Mouse (Mus musculus): ENCODE data around the gene Rad18. TPM values are rescaled to one million over a fixed set of nuclear protein-coding genes. Genes with fewer than 3 reads are reported as not detected.

Rad18 gene
- polyA plus RNA-seq (2012; fragmentation: generic; extraction: Trizol) = 11.3 TPM
- long read RNA-seq, experiment 1, transcript Rad18-202 (12 exons, 2,577 nt) = major isoform, 5 of 22 reads
- long read RNA-seq, experiment 1, partial matches to known transcripts = 8 of 22 reads
- long read RNA-seq, experiment 1, other reads (novel, unspliced or antisense) = 9 of 22 reads
- long read RNA-seq, experiment 2, transcript Rad18-202 (12 exons, 2,577 nt) = major isoform, 77 of 195 reads
- long read RNA-seq, experiment 2, partial matches to known transcripts = 43 of 195 reads
- long read RNA-seq, experiment 2, other reads (novel, unspliced or antisense) = 72 of 195 reads

GRCm38 (mm10) chr6:112696056-112696950 lies at the start of gene Rad18:
Rad18 (minus strand) TSS chr6:112696686.
- Histone ChIP-seq H3K79me2 (ENCODE audit: control insufficient read depth, insufficient read depth) (peaks cover 50% of the 10 kb centered on the region), H3K4me3 (ENCODE audit: insufficient read depth, poor library complexity, severe bottlenecking) (peak within 1 kb of the TSS; percentile 61), H3K36me3 (ENCODE audit: control insufficient read depth, insufficient read depth) (peaks cover 24% of the 10 kb centered on the region), H3ac (ENCODE audit: control insufficient read depth, insufficient read length, low read depth) (peak within 1 kb of the TSS; percentile 73), H3K27me3 (ENCODE audit: control insufficient read depth, insufficient read depth, insufficient read length) (no peaks in the 10 kb centered on the region), H3K79me3 (ENCODE audit: low read depth) (peaks cover 38% of the 10 kb centered on the region)
- TF ChIP-seq MAX (IDR thresholded peaks at IDR 0.05) (peak; percentile 88), MYOD1 (IDR thresholded peaks at IDR 0.05; ENCODE audit: control insufficient read depth, insufficient read length, low read depth) (no peak), MYOG (IDR thresholded peaks at IDR 0.05; ENCODE audit: control insufficient read depth, extremely low read depth, insufficient read length) (no peak), FOSL1 (IDR thresholded peaks at IDR 0.05; ENCODE audit: insufficient read depth, low read length, poor library complexity, severe bottlenecking) (no peak)

GRCm38 (mm10) chr6:112742297-112742696 lies 45.8 kb upstream of the Rad18 start:
- Histone ChIP-seq H3K27me3 (ENCODE audit: control insufficient read depth, insufficient read depth, insufficient read length) (no peaks in the 10 kb centered on the region), H3K4me3 (ENCODE audit: insufficient read depth, poor library complexity, severe bottlenecking) (no peak overlapping the region), H3K79me2 (ENCODE audit: control insufficient read depth, insufficient read depth) (no peaks in the 10 kb centered on the region), H3K36me3 (ENCODE audit: control insufficient read depth, insufficient read depth) (peaks cover 9% of the 10 kb centered on the region), H3ac (ENCODE audit: control insufficient read depth, insufficient read length, low read depth) (no peak overlapping the region), H3K79me3 (ENCODE audit: low read depth) (no peaks in the 10 kb centered on the region)
- no peak for TF ChIP-seq FOSL1 (IDR thresholded peaks at IDR 0.05; ENCODE audit: insufficient read depth, low read length, poor library complexity, severe bottlenecking)
- no peak for TF ChIP-seq CTCF (IDR thresholded peaks at IDR 0.05; ENCODE audit: control insufficient read depth, insufficient read depth, insufficient read length)
- no peak for TF ChIP-seq MYOG (IDR thresholded peaks at IDR 0.05; ENCODE audit: control insufficient read depth, extremely low read depth, insufficient read length)
- no peak for TF ChIP-seq USF1 (IDR thresholded peaks at IDR 0.05; ENCODE audit: low read depth)
- no peak for TF ChIP-seq CEBPB (IDR thresholded peaks at IDR 0.05; ENCODE audit: low read depth)
- no peak for TF ChIP-seq MAX (IDR thresholded peaks at IDR 0.05)
- TF ChIP-seq MYOD1 (IDR thresholded peaks at IDR 0.05; ENCODE audit: control insufficient read depth, insufficient read length, low read depth) = no peak

- H3K36me3 ChIP-seq (ENCODE audit: control insufficient read depth, insufficient read depth) = peaks cover 9% of the 10 kb centered on the region
- H3K4me3 ChIP-seq (ENCODE audit: insufficient read depth, poor library complexity, severe bottlenecking) = no peak overlapping the region
- no peak overlapping the region for H3ac ChIP-seq (ENCODE audit: control insufficient read depth, insufficient read length, low read depth)
- H3K79me3 ChIP-seq (ENCODE audit: low read depth) = no peaks in the 10 kb centered on the region
- no peaks in the 10 kb centered on the region for H3K27me3 ChIP-seq (ENCODE audit: control insufficient read depth, insufficient read depth, insufficient read length)
- no peak for TF ChIP-seq MAX (IDR thresholded peaks at IDR 0.05)
- TF ChIP-seq MYOG (IDR thresholded peaks at IDR 0.05; ENCODE audit: control insufficient read depth, extremely low read depth, insufficient read length) = no peak
- TF ChIP-seq CTCF (IDR thresholded peaks at IDR 0.05; ENCODE audit: control insufficient read depth, insufficient read depth, insufficient read length) = no peak
- TF ChIP-seq USF1 (IDR thresholded peaks at IDR 0.05; ENCODE audit: low read depth) = no peak
- no peak for TF ChIP-seq MYOD1 (IDR thresholded peaks at IDR 0.05; ENCODE audit: control insufficient read depth, insufficient read length, low read depth)
- TF ChIP-seq FOSL1 (IDR thresholded peaks at IDR 0.05; ENCODE audit: insufficient read depth, low read length, poor library complexity, severe bottlenecking) = no peak
- no peak for TF ChIP-seq CEBPB (IDR thresholded peaks at IDR 0.05; ENCODE audit: low read depth)
- no peaks in the 10 kb centered on the region for H3K79me2 ChIP-seq (ENCODE audit: control insufficient read depth, insufficient read depth)
These were observed 45.3 kb upstream of the Rad18 start for GRCm38 (mm10) chr6:112741766-112742165.

- no peak overlapping the region for H3ac ChIP-seq (ENCODE audit: control insufficient read depth, insufficient read length, low read depth)
- H3K79me2 ChIP-seq (ENCODE audit: control insufficient read depth, insufficient read depth) = no peaks in the 10 kb centered on the region
- no peaks in the 10 kb centered on the region for H3K27me3 ChIP-seq (ENCODE audit: control insufficient read depth, insufficient read depth, insufficient read length)
- TF ChIP-seq MYOG (IDR thresholded peaks at IDR 0.05; ENCODE audit: control insufficient read depth, extremely low read depth, insufficient read length) (no peak), USF1 (IDR thresholded peaks at IDR 0.05; ENCODE audit: low read depth) (no peak), CTCF (IDR thresholded peaks at IDR 0.05; ENCODE audit: control insufficient read depth, insufficient read depth, insufficient read length) (no peak), CEBPB (IDR thresholded peaks at IDR 0.05; ENCODE audit: low read depth) (no peak), FOSL1 (IDR thresholded peaks at IDR 0.05; ENCODE audit: insufficient read depth, low read length, poor library complexity, severe bottlenecking) (no peak), MYOD1 (IDR thresholded peaks at IDR 0.05; ENCODE audit: control insufficient read depth, insufficient read length, low read depth) (no peak), MAX (IDR thresholded peaks at IDR 0.05) (no peak)
- H3K4me3 ChIP-seq (ENCODE audit: insufficient read depth, poor library complexity, severe bottlenecking) = no peak overlapping the region
- peaks cover 9% of the 10 kb centered on the region for H3K36me3 ChIP-seq (ENCODE audit: control insufficient read depth, insufficient read depth)
- H3K79me3 ChIP-seq (ENCODE audit: low read depth) = no peaks in the 10 kb centered on the region
These were observed 43.1 kb upstream of the Rad18 start for GRCm38 (mm10) chr6:112739635-112740034.

- peaks cover 9% of the 10 kb centered on the region for H3K36me3 ChIP-seq (ENCODE audit: control insufficient read depth, insufficient read depth)
- H3K4me3 ChIP-seq (ENCODE audit: insufficient read depth, poor library complexity, severe bottlenecking) = no peak overlapping the region
- H3ac ChIP-seq (ENCODE audit: control insufficient read depth, insufficient read length, low read depth) = no peak overlapping the region
- no peaks in the 10 kb centered on the region for H3K79me2 ChIP-seq (ENCODE audit: control insufficient read depth, insufficient read depth)
- no peaks in the 10 kb centered on the region for H3K79me3 ChIP-seq (ENCODE audit: low read depth)
- no peaks in the 10 kb centered on the region for H3K27me3 ChIP-seq (ENCODE audit: control insufficient read depth, insufficient read depth, insufficient read length)
- no peak for TF ChIP-seq USF1 (IDR thresholded peaks at IDR 0.05; ENCODE audit: low read depth)
These were observed 42.4 kb upstream of the Rad18 start for GRCm38 (mm10) chr6:112738924-112739323.

All from C2C12 (cell line).